Mouse (Mus musculus) ES-E14 (cell line): ENCODE data around the gene Tnrc18. TPM values are rescaled to one million over a fixed set of nuclear protein-coding genes. Genes with fewer than 3 reads are reported as not detected.

Experiments used
- DNase-seq: peaks from one replicate; pipeline ENCODE4 v3.0.0-alpha.2; 2013; ENCODE audit warnings: low read depth, low spot score
- H3K27ac ChIP-seq: 2 replicates; pipeline ENCODE4 v1.5.1; 2012; ENCODE audit warnings: low read depth, mild to moderate bottlenecking, low read length, moderate library complexity, mixed read lengths; ENCODE audit not compliant: poor library complexity, insufficient read depth, severe bottlenecking
- H3K36me3 ChIP-seq: 2 replicates; pipeline ENCODE4 v1.6.1; 2012; ENCODE audit warnings: mild to moderate bottlenecking, low read length, moderate library complexity, mixed read lengths; ENCODE audit not compliant: control insufficient read depth, poor library complexity, insufficient read depth, severe bottlenecking
- H3K4me1 ChIP-seq, 2 experiments: fragments of 150-350 bp in 1 of 2; sonication (generic) in 1 of 2; 2 replicates each; pipeline ENCODE4 v1.6.1; 2012; ENCODE audit warnings: low read length in 2 of 2, mild to moderate bottlenecking in 1 of 2, mixed read lengths in 1 of 2; ENCODE audit not compliant: control insufficient read depth in 2 of 2, insufficient read depth in 2 of 2, poor library complexity in 1 of 2
- H3K4me3 ChIP-seq, 2 experiments: fragments of 150-350 bp in 1 of 2; sonication (generic) in 1 of 2; 2 replicates each; pipeline ENCODE4 v1.5.1; 2012; ENCODE audit warnings: low read length in 2 of 2, low read depth in 1 of 2, mild to moderate bottlenecking in 1 of 2, mixed read lengths in 1 of 2; ENCODE audit not compliant: insufficient read depth in 1 of 2, poor library complexity in 1 of 2, severe bottlenecking in 1 of 2
- H3K9ac ChIP-seq: 2 replicates; pipeline ENCODE4 v1.6.1; 2012; ENCODE audit warnings: low read depth, mild to moderate bottlenecking, low read length, mixed read lengths; ENCODE audit not compliant: poor library complexity, insufficient read depth, severe bottlenecking
- H3K9me3 ChIP-seq: fragments of 150-350 bp; sonication (generic); 2 replicates; pipeline ENCODE4 v1.6.1; 2012; ENCODE audit warnings: low read depth, mild to moderate bottlenecking, low read length; ENCODE audit not compliant: control insufficient read depth, insufficient read depth
- CHD2 ChIP-seq: IDR thresholded peaks from 2 replicates; pipeline ENCODE4 v1.6.1; 2014; ENCODE audit warnings: mild to moderate bottlenecking, low read depth, low read length, inconsistent platforms
- HCFC1 ChIP-seq: IDR thresholded peaks from 2 replicates; pipeline ENCODE4 v1.6.1; 2012; ENCODE audit warnings: low read length, inconsistent platforms, borderline replicate concordance; ENCODE audit not compliant: insufficient read depth
- MAFK ChIP-seq: IDR thresholded peaks from 2 replicates; pipeline ENCODE4 v1.6.1; 2014; ENCODE audit warnings: mild to moderate bottlenecking, low read depth, low read length, inconsistent platforms; ENCODE audit not compliant: insufficient read depth
- ZC3H11A ChIP-seq: IDR thresholded peaks from 2 replicates; pipeline ENCODE4 v1.6.1; 2012; ENCODE audit warnings: low read depth, mild to moderate bottlenecking, inconsistent platforms, low read length, borderline replicate concordance
- ZNF384 ChIP-seq: IDR thresholded peaks from 2 replicates; pipeline ENCODE4 v1.6.1; 2012; ENCODE audit warnings: low read depth, low read length, inconsistent platforms
- in situ Hi-C, 2 experiments: fragments of 600-800 bp; cut with MboI; formaldehyde crosslinking; loops; one replicate each; pipeline ENCODE4 v1.15.1; 2025; ENCODE audit warnings: low sequenced_read_pairs in 2 of 2, inconsistent platforms in 1 of 2; ENCODE audit not compliant: unreplicated experiment in 2 of 2
- total RNA-seq: library from RNA; depleted of rRNA; stranded (reverse); fragments of 300-350 nt; gene quantifications from 2 replicates; pipeline ENCODE4 v1.2.3, GENCODE M21; 2012

Gene Tnrc18
- total RNA-seq, 1 experiment: 20.7 TPM

- H3K4me1 ChIP-seq: peaks cover 10 to 20% of the 10 kb centered on the region in 2 experiments; a peak in 3 of 4 replicates
- no peak overlapping the region for H3K27ac ChIP-seq
- no peak overlapping the region for H3K9ac ChIP-seq
- DNase-seq: no peak
- no peak for TF ChIP-seq ZC3H11A
- TF ChIP-seq CHD2: no peak
- no peak for TF ChIP-seq ZNF384
- TF ChIP-seq MAFK: no peak
- no peak for TF ChIP-seq HCFC1
- no peak overlapping the region for H3K4me3 ChIP-seq
- in situ Hi-C loops: no loop called here
- no peaks in the 10 kb centered on the region for H3K36me3 ChIP-seq
- no peaks in the 10 kb centered on the region for H3K9me3 ChIP-seq
Observed at GRCm38 (mm10) chr5:142794161-142794560, 23.3 kb downstream of the Tnrc18 start.

- Histone ChIP-seq H3K9me3 (no peaks in the 10 kb centered on the region), H3K4me1 (peaks cover 7 to 16% of the 10 kb centered on the region in 2 experiments; a peak in 3 of 4 replicates), H3K4me3 (no peak overlapping the region), H3K36me3 (peaks cover 4% of the 10 kb centered on the region; the same call in 1 of the 2 replicates), H3K9ac (no peak overlapping the region), H3K27ac (no peak overlapping the region)
- TF ChIP-seq ZC3H11A: no peak
- TF ChIP-seq CHD2: no peak
- TF ChIP-seq MAFK: no peak
- TF ChIP-seq HCFC1: no peak
- in situ Hi-C loops: no loop called here
- DNase-seq: no peak
Observed at GRCm38 (mm10) chr5:142792594-142792993, 24.9 kb downstream of the Tnrc18 start.

- Histone ChIP-seq H3K9me3 (no peaks in the 10 kb centered on the region), H3K9ac (peak overlapping the region; percentile 63), H3K36me3 (peaks cover 6% of the 10 kb centered on the region; the same call in 1 of the 2 replicates), H3K4me3 (peak overlapping the region; percentile 58 to 65; a peak in 3 of 4 replicates), H3K27ac (no peak overlapping the region), H3K4me1 (peaks cover 4 to 15% of the 10 kb centered on the region in 2 experiments; a peak in 2 of 4 replicates)
- DNase-seq: no peak
- in situ Hi-C loops: no loop called here
- no peak for TF ChIP-seq MAFK
- no peak for TF ChIP-seq CHD2
- no peak for TF ChIP-seq HCFC1
Observed at GRCm38 (mm10) chr5:142788279-142788678, 29.2 kb downstream of the Tnrc18 start.

- peak overlapping the region; percentile 58 to 65 for H3K4me3 ChIP-seq
- DNase-seq: no peak
- in situ Hi-C loops: no loop called here
- peaks cover 4 to 19% of the 10 kb centered on the region in 2 experiments; a peak in 2 of 4 replicates for H3K4me1 ChIP-seq
- peak overlapping the region; percentile 63 for H3K9ac ChIP-seq
- no peak for TF ChIP-seq ZNF384
- TF ChIP-seq CHD2: no peak
- no peak for TF ChIP-seq ZC3H11A
- TF ChIP-seq MAFK: no peak
- no peak for TF ChIP-seq HCFC1
- H3K36me3 ChIP-seq: peaks cover 6% of the 10 kb centered on the region; the same call in 1 of the 2 replicates
- no peaks in the 10 kb centered on the region for H3K9me3 ChIP-seq
- no peak overlapping the region for H3K27ac ChIP-seq
Observed at GRCm38 (mm10) chr5:142787304-142787905, 30.1 kb downstream of the Tnrc18 start.

- H3K4me3 ChIP-seq: peak overlapping the region in 1 of 2 experiments; percentile 58; a peak in 2 of 4 replicates
- no peak overlapping the region for H3K27ac ChIP-seq
- DNase-seq: no peak
- TF ChIP-seq ZC3H11A: no peak
- TF ChIP-seq ZNF384: no peak
- no peak for TF ChIP-seq HCFC1
- no peak for TF ChIP-seq CHD2
- no peak for TF ChIP-seq MAFK
- in situ Hi-C loops: no loop called here
- H3K9ac ChIP-seq: no peak overlapping the region
- H3K36me3 ChIP-seq: peaks cover 6% of the 10 kb centered on the region; the same call in 1 of the 2 replicates
- H3K9me3 ChIP-seq: no peaks in the 10 kb centered on the region
- peaks cover 4 to 21% of the 10 kb centered on the region in 2 experiments; a peak in 2 of 4 replicates for H3K4me1 ChIP-seq
Observed at GRCm38 (mm10) chr5:142786709-142787108, 30.8 kb downstream of the Tnrc18 start.
